Mouse (Mus musculus) brain, embryonic 14.5 days (tissue): ENCODE measurements around the gene Hoxb3.

Experiments used
- CTCF ChIP-seq: fragments of 200-500 bp; IDR thresholded peaks from 2 replicates; pipeline ENCODE4 v1.5.1; 2012; ENCODE audit warnings: inconsistent platforms, mild to moderate bottlenecking, moderate library complexity, borderline replicate concordance; ENCODE audit not compliant: insufficient read depth, insufficient read length; ENCODE audit errors: extremely low read depth
- POLR2A ChIP-seq: fragments of 200-500 bp; IDR thresholded peaks from 2 replicates; pipeline ENCODE4 v1.6.1; 2012; ENCODE audit warnings: mild to moderate bottlenecking, inconsistent platforms, borderline replicate concordance; ENCODE audit not compliant: poor library complexity, insufficient read depth, insufficient read length, severe bottlenecking; ENCODE audit errors: extremely low read depth

- TF ChIP-seq POLR2A (no peak), CTCF (no peak)
These were observed 21.3 kb upstream of the Hoxb3 start for GRCm38 (mm10) chr11:96301837-96302236.
